ENCODE assay signal across 9 mouse cellular contexts in the genomic region with DNA sequence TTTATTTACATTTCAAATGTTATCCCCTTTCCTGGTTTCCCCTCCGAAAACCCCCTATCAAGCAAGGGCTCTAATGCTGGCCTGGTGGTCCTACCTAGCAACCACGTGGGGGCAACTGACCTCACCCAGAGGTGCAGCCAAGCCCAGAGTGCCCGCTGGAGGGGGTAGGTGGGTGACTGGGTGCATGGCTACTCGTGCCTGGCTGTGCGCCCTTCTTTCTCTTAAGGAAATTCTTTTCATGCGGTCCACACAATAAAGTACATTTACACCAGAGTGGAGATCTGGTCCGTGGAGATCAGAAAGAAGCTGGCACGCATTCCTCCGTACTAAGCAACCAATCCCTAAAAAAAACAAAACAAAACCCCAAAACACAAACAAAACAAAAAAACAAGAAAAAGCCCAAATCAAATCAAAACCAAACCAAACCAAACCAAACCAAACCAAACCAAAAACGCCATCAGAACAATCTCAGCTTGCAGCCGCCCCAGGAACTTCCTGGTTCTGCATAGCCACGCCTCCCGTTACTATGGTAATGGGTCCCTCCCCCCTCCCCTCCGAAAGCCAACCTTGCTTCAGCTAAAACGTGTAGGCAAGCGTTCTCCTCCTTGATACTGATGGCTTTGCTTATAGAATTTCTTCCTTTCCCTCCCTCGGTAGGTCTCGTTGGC. TPM values are rescaled to one million over a fixed set of nuclear protein-coding genes. Genes with fewer than 3 reads are reported as not detected.
A peak's percentile ranks its signal among the peaks of the same experiment; 100 is the strongest.
DNase-seq lines count a peak whose midpoint lies in the region; ATAC-seq and TF ChIP-seq lines count a peak whose summit lies in the region.
"Had no signal": no experiment of that assay in that cellular context is flagged by ENCODE, and none has a peak within 500 bp of the region (broad histone marks: within the 10 kb centered on the region; RNA-seq: fewer than 3 reads in every experiment).

No protein-coding gene starts in this region.

- ATAC-seq in intestine, embryonic 15.5 days = peak; percentile 83
- ATAC-seq in neural tube, embryonic 15.5 days (ENCODE audit: low FRiP score) = peak; percentile 87

- H3K4me3 ChIP-seq in intestine, embryonic 15.5 days (replicated peaks) = peak overlapping the region; percentile 41
- H3K4me3 ChIP-seq in lung, adult 2 months (replicated peaks; ENCODE audit: extremely low read depth, low read depth, low read length) = peak overlapping the region; percentile 70
- H3K4me3 ChIP-seq in neural tube, embryonic 15.5 days (replicated peaks) = peak overlapping the region; percentile 44

- peak overlapping the region; percentile 44 for H3K9ac ChIP-seq in intestine, embryonic 15.5 days
- peak overlapping the region; percentile 45 for H3K9ac ChIP-seq in neural tube, embryonic 15.5 days (replicated peaks)

- no peaks in the 10 kb centered on the region for H3K36me3 ChIP-seq in intestine, embryonic 15.5 days
- no peaks in the 10 kb centered on the region for H3K36me3 ChIP-seq in neural tube, embryonic 15.5 days

- peaks cover 17% of the 10 kb centered on the region for H3K4me1 ChIP-seq in intestine, embryonic 15.5 days (replicated peaks)
- H3K4me1 ChIP-seq in lung, adult 2 months (ENCODE audit: control insufficient read depth, insufficient read depth, low read length) = peaks cover 5% of the 10 kb centered on the region; the same call in 1 of the 2 replicates
- peaks cover 24% of the 10 kb centered on the region for H3K4me1 ChIP-seq in neural tube, embryonic 15.5 days

- TF ChIP-seq POLR2A in lung, adult 2 months (IDR thresholded peaks at IDR 0.05; ENCODE audit: borderline replicate concordance, extremely low read depth, low read depth, low read length) = peak; percentile 69; the same call in 1 of the 2 replicates

- H3K27me3 ChIP-seq in intestine, embryonic 15.5 days (replicated peaks) = no peaks in the 10 kb centered on the region
- no peaks in the 10 kb centered on the region for H3K27me3 ChIP-seq in neural tube, embryonic 15.5 days (replicated peaks)

- no peaks in the 10 kb centered on the region for H3K9me3 ChIP-seq in intestine, embryonic 15.5 days
- no peaks in the 10 kb centered on the region for H3K9me3 ChIP-seq in neural tube, embryonic 15.5 days (replicated peaks)

- DNase-seq in spleen, adult 18-20 months = peak; percentile 16 to 59
- DNase-seq in spleen, adult 12 weeks (ENCODE audit: low spot score) = no peak
- DNase-seq in cerebellum, adult 8-10 months = peak; percentile 45
- DNase-seq in gastrocnemius, postnatal 14 days = peak; percentile 59
- peak; percentile 46 for DNase-seq in lung, adult 2 months
- DNase-seq in frontal cortex, postnatal 36 days (ENCODE audit: low spot score in 2 of 2) = no peak

- intact Hi-C loops in gastrocnemius, postnatal 14 days (cut with DNase I; ENCODE audit: low total_unique reads) = no loop called here

- H3K4me2 ChIP-seq in intestine, embryonic 15.5 days (replicated peaks) = peak overlapping the region; percentile 83
- H3K4me2 ChIP-seq in neural tube, embryonic 15.5 days = peak overlapping the region; percentile 83

- under 1% methylated on average over 18 of the region's 18 CpGs for WGBS in intestine, embryonic 15.5 days
- under 1% methylated on average over 18 of the region's 18 CpGs for WGBS in lung, adult 2 months
- under 1% methylated on average over 18 of the region's 18 CpGs for WGBS in neural tube, embryonic 15.5 days

- peak overlapping the region; percentile 72; the same call in 1 of the 2 replicates for H3K27ac ChIP-seq in intestine, embryonic 15.5 days
- peak overlapping the region; percentile 84 for H3K27ac ChIP-seq in neural tube, embryonic 15.5 days (replicated peaks)

- no peak for TF ChIP-seq CTCF in lung, adult 2 months (IDR thresholded peaks at IDR 0.05; ENCODE audit: insufficient read depth, low read length)

RNA-seq across cellular contexts. Expression of gene Gm6525, which starts 54.4 kb away (rescaled TPM):
- total RNA-seq in gastrocnemius, postnatal 14 days (2021) = not detected
- polyA plus RNA-seq in intestine, embryonic 15.5 days (2015; fragmentation: Nextera tagmentation; extraction: Ambion mirVana) = 1.2 TPM in 2 replicates
- polyA plus RNA-seq in lung, adult 2 months (2012; rRNA removed) = not detected in 2 replicates
- polyA plus RNA-seq in neural tube, embryonic 15.5 days (2015; fragmentation: Nextera tagmentation; extraction: Ambion mirVana) = 1.9 and 2.4 TPM in 2 replicates
- total RNA-seq: gastrocnemius, postnatal 36 days had no signal

Comparison
In these comparisons a context has a peak if more than half of its experiments do, and no peak if none do; other contexts are left out.
1. DNase-seq: peak in spleen, adult 18-20 months (2 of 2), cerebellum, adult 8-10 months (single experiment), gastrocnemius, postnatal 14 days (single experiment) and lung, adult 2 months (single experiment); none in spleen, adult 12 weeks (single experiment) and frontal cortex, postnatal 36 days (0 of 2).
2. Peak in every context shown above with its lines, with median percentiles within 50 percentile points of each other: H3K4me3 ChIP-seq.